Mouse (Mus musculus) mature B cell (primary cell): ENCODE data around the gene Smagp.

Source experiments
- in situ Hi-C: fragments of 300-500 bp; cut with MboI; formaldehyde crosslinking; loops from 2 replicates; pipeline ENCODE4 v1.14.3; 2019

The Smagp gene

GRCm38 (mm10) chr15:100590436-100590835 lies 46.3 kb downstream of the Smagp start:
- in situ Hi-C loops = no loop called here

GRCm38 (mm10) chr15:100588297-100588696 lies 48.4 kb downstream of the Smagp start:
- in situ Hi-C loops = no loop called here

GRCm38 (mm10) chr15:100587166-100587565 lies 49.6 kb downstream of the Smagp start:
- in situ Hi-C loops = no loop called here

- in situ Hi-C loops = no loop called here
Measured at GRCm38 (mm10) chr15:100585931-100586330, 50.8 kb downstream of the Smagp start.

GRCm38 (mm10) chr15:100580108-100580507 lies 56.6 kb downstream of the Smagp start:
- in situ Hi-C loops = no loop called here

- in situ Hi-C loops = no loop called here
Measured at GRCm38 (mm10) chr15:100577972-100578371, 58.8 kb downstream of the Smagp start.

DNA sequence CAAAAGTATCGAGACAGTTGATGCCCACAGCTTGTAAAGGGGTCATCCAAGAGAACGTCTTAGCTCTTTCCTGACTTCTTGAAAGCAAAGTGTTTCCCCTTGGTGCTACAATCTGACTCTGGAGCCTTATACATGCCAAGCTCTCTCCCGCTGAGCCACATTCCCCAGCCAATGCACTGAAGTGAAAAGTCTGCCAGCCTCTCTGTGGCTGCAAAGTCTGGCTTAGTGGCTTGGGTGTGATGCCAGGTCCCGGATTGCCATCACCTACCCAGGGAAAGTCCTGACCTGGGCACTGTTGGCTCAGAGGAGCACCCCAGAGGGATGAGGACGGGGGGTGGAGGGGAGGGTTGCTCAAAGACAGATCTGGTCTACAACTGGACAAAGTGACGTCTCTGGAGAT lies 59.9 kb downstream of the Smagp start:
- in situ Hi-C loops = no loop called here

GRCm38 (mm10) chr15:100576392-100576791 lies 60.3 kb downstream of the Smagp start:
- in situ Hi-C loops = no loop called here

GRCm38 (mm10) chr15:100575366-100575765 lies 61.4 kb downstream of the Smagp start:
- in situ Hi-C loops = no loop called here

- in situ Hi-C loops = no loop called here
Measured at GRCm38 (mm10) chr15:100574378-100574777, 62.4 kb downstream of the Smagp start.

DNA sequence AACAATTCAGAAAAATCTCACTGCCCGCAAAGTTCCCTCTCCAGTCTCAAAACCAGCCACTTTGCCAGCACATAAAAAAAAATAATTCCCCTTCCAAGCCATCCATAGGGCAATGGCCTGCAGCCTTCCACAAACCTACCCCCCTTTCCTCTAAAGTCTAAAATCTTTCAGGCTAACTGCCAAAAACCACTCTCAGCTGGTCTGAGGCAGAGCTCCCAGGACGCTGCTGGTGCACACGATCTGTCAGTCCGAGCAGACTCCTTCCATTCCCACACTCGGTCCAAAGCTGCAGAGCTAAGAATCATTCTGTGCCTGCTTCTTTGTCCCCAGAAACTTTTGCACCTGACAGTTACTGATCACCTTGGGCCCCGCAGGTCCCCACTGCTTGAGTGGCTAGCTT lies 62.8 kb downstream of the Smagp start:
- in situ Hi-C loops = no loop called here
